Mouse (Mus musculus) erythroblast, embryonic 14.5 days (primary cell): Measurements from ENCODE around the gene Acly.
"Not testable (repeated sequence)": the region's sequence is repeated elsewhere in the genome, so short reads cannot be mapped to it uniquely, and the experiment has no call there.

Source experiments
- GATA1 ChIP-seq: IDR thresholded peaks from 2 replicates; pipeline ENCODE4 v1.6.1; 2012; ENCODE audit warnings: low read length, inconsistent platforms, mixed read lengths
- TAL1 ChIP-seq: IDR thresholded peaks from 3 replicates; pipeline ENCODE4 v1.6.1; 2012; ENCODE audit warnings: low read length, inconsistent platforms, mixed read lengths

DNA sequence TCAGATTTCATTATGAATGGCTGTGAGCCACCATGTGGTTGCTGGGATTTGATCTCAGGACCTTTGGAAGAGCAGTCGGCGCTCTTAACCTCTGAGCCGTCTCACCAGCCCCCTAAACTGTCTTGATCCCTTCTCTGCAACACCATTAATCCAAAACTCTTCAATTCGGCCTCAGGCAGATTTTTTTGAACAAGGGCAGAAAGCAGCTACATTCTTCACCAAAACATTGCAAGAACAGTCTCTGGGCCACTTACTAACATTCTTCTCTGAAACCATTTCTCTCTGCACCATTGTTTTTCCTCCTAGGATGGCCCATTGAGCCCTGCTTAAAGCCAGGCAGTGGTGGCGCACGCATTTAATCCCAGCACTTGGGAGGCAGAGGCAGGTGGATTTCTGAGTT is 7.0 kb upstream of the Acly start:
- TF ChIP-seq GATA1, TAL1: not testable (repeated sequence)
